Mouse (Mus musculus) cerebellum, adult 9-10 months (tissue): ENCODE measurements around the gene Nit1.
"Not testable (repeated sequence)": the region's sequence is repeated elsewhere in the genome, so short reads cannot be mapped to it uniquely, and the experiment has no call there.

Experiments
- DNase-seq: peaks from one replicate; pipeline ENCODE4 v3.0.0; 2022

The Nit1 gene

GRCm38 (mm10) chr1:171349210-171349609 is 3.8 kb upstream of the Nit1 start:
- DNase-seq = no peak

- DNase-seq = no peak
Measured at GRCm38 (mm10) chr1:171348665-171349064, 3.2 kb upstream of the Nit1 start.

GRCm38 (mm10) chr1:171346095-171346450 is 627 bp upstream of the Nit1 start:
- no peak for DNase-seq

- peak; percentile 53 for DNase-seq
Measured at GRCm38 (mm10) chr1:171344715-171345114, 731 bp downstream of the Nit1 start.

- DNase-seq = peak; percentile 45
Measured at GRCm38 (mm10) chr1:171343922-171344677, 1.3 kb downstream of the Nit1 start.

DNA sequence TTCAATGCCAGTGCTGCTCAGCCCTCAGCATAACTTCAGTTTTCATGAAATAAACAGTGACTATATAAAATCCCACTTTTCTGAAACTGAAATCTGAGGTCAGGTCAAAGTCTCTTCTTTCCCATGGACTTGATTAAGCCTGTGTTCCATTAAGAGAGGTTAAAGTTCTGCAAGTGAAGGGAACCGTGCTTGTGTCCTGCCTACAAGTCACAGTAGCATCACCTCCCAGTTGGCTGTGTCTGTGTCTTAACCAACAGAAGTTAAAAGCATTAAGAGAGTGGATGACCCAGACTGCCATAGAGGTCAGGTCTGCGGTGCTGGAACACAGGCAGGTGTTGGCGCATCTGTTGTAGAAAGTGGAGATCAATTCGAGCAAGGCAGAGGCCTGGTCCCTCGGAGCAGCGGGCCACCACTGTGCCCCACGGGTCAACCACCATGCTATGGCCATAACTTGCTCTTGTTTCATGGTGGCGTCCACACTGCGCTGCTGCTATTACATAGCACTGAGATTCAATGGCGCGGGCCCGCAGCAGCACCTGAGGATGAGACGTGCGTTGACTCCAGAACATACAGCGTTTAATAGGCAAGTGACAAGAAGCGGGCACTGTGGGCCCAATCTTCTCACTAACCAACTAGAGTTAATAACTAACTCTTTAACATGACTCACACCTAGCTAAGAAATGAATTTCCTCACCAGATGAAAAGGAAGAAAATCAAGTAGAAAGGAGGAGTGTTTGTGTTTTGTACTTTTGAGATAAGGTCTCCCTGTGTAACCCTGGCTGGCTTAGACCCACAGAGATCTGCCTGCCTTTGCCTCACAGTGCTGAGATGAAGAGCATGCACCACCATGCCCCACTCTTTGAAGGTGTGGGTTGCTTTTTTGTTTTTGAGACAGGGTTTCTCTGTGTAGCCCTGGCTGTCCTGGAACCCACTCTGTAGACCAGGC is 2.9 kb downstream of the Nit1 start:
- DNase-seq = no peak

DNA sequence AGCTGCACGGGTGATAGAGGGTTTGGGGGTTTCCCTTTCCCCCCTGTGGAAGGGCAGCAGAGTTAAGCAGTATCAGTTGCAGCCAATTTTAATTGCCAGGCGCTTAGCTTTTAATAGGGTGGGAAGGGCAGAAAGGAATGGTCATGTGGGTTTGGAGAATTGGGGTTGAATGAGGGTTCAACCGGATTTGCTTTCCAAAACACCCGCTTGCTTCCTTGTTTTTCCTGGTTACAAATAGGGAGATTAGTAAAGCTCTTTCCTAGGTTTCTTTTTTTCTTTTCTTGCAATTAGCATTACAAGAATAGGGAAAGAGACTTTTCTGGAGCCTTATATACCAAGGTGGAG is 15.3 kb downstream of the Nit1 start:
- DNase-seq = peak; percentile 42

DNA sequence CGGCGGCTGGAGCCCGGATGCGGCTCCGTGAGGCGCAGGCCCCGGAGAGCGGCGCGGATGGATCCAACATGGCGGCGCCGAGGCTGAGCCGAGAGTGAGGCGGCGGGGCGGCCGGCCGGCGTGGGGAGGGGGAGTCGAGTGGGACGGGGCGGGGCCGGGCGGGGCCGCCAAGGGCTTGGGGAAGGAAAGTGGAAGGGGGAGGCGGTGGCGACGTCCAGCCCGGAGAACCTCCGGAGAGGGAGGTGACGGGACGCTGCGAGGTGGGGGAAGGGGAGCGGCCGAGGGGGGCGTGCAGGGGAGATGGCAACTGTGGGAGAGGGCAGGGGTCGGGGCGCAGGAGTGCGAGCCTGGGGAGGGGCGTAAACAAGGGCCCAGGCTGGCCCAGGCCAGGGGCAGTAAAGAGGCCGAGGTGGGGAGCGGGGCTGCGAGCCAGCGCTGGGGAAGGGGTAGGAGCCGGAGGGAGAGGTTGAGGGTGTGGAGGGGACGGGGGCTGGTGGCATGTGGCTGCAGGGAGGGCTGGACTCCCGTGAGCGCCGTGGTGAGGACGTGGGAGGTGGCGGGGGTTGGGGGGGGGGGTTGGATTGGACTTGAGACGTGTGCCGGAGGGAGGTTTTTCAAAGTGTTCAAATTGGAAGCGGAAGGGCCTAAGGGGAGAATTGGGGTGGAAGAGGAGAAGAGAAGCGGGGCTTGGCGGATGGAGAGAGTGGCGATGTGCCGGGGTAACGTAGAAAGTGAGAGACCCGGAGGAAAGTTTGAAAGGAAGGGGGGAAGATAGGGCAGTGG is 15.8 kb downstream of the Nit1 start:
- peak; percentile 71 for DNase-seq

DNA sequence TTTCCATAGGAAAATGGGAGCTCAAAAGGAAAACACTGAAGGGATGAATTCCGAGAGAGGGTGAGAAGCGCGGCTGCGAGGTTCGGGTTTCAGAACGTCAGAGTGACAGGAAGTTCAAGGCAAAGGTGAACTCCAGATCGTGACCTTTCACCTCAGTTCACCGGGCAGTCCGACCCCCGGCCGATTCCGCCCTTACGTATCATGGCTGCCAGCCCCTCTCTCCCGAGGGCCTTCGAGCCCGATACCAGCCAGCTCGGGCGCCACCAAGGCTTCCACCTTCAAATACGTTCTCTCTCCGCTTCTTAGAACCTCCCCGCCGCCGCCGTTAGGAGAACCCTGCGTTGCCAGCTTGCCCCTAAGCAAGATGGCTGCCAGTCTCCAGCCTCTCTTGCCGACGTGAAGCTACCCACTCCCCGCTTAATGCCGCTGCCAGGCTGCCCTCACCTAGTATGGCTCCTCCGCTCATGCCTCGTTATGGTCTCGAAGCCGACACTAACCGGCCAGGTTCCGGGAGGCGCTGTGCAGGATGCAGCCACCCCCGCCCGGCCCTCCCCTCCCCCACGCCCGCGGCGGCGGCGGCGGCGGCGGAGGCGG is 16.5 kb downstream of the Nit1 start, which contains the start of gene Dedd:
Dedd (plus strand) TSS at position 307 of the 594 bp plus-strand sequence.
- peak; percentile 94 for DNase-seq

DNA sequence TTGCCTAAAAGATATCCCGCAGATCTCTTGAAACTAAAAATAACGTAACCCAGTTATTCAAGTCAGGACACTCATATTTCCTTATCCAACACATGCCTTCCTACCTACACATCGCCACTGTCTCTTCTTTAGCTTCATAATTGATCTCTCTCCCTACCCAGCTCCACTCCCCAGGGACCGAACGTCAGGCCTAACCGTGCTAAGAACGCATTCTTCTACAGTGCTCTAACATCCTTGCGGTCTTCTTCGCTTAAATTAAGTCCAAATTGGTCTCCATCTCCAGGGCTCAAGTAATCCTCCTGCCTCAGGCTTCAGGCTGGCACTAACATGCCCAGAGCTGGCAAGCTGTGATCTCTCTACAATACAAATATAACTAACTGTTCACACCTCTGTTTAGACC is 17.2 kb downstream of the Nit1 start:
- no peak for DNase-seq

- not testable (repeated sequence) for DNase-seq
Measured at GRCm38 (mm10) chr1:171326588-171326987, 18.9 kb downstream of the Nit1 start.

GRCm38 (mm10) chr1:171325571-171325970 is 19.9 kb downstream of the Nit1 start:
- DNase-seq = no peak

DNA sequence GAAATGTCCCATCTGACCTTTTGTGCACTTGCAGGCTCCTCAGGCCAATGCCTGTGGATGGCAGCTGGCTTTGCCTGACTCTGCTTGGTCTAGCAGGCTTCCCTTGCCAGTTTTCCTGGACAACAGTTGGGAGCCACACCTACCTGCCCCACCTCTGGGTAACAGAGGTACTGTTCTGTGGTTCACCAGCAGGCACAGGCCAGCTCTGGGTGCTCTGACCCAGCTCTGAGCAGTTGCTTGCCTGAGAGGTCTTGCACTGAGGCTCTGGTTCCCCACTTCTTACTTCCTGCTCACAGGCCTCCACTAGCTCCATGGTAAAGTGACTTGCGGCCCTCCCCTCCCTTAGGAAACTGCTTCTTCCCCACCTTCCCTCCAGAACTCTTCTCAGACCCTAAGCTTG is 23.4 kb downstream of the Nit1 start:
- no peak for DNase-seq

DNA sequence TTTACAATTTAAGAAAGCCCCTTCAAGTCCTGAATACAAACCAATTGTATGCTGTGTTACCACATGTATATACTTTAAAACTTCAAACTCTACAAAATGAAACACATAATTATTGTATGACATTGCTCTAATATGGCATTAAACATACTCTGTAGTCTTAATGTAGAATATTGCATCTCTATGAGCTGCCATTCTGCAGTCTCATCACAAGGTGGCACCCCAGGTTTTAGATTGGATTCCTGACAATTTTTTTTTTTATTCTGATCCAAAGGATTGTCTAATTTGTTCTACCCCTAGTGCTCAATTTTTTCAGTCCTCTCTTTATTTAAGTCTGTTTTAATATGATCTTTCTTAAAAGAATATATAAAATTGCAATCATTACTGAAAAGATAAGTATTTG is 24.0 kb downstream of the Nit1 start:
- peak; percentile 50 for DNase-seq

GRCm38 (mm10) chr1:171320151-171320550 is 25.3 kb downstream of the Nit1 start:
- peak; percentile 84 for DNase-seq

GRCm38 (mm10) chr1:171319748-171320147 is 25.7 kb downstream of the Nit1 start:
- no peak for DNase-seq

- DNase-seq = no peak
Measured at GRCm38 (mm10) chr1:171309321-171309720, 36.1 kb downstream of the Nit1 start.

- DNase-seq = not testable (repeated sequence)
Measured at GRCm38 (mm10) chr1:171306157-171306556, 39.3 kb downstream of the Nit1 start.

DNA sequence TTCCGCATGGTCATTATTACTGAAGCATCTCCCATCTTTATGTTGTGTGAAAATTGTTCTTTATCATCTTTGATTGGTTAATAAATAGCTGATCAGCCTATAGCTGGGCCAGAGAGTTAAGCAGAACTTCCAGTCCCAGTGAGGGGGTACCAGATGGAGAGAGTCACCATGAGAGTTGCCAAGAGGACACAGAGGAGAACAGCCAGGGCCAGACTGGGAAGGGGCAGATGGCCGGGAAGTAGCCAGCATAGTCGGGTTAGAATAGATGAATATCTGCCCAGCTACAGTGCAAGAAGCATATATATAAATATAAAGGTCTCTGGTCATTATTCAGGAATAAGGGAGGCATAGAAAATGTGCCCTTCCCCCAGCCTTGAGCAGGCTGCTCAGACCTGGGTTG is 47.2 kb downstream of the Nit1 start:
- DNase-seq = peak; percentile 37

DNA sequence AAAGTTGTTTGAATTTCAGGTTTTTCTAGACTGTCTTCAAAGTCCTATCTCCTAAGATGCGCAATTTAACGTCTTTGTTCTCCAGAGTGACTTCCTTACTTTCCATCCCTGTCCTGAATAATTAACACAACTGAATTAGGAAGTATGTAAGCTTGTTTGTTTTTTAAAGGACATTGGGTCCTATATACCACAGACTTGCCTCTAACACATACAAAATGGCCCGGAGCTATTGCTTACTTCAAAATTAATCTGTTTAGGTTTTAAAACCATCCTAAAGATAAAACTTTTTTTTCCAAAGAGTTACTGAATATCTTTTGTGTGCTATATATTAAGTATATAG is 50.4 kb downstream of the Nit1 start:
- DNase-seq = no peak

DNA sequence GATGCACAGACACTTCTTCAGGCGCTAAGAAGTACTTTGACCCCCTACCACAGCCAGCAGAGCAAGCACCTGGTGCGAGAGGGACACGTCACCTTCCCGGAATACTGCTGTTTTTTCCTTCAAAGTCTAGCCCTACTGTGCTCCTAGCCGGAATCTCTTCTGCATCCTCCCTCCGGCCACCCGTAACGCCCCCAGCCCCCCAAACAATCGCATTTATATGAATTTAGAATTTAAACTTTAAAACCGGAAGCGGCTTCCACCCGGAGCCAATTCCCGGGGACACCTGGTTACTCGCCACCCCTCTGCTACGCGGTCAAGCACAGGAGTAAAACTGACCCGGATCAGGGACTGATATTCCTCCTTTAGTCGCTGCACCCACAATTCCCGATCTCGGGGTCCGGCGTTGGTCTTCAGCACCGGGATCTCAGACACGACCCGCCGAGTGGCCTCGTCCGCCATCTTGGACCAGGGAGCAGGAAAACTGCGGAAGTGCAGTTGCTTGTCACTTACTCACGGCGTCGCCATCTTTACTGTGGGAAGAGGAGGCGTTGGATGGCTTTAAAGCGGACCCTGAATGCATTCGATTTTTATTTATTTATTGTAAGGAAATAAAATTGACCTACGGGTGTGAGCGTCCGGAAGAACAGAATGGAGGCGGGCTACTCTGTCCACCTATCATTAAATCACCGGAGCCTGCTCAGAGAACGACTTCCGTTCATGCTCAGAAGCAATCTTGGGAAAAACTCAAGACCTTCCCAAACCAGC is 51.0 kb downstream of the Nit1 start, which contains the start of gene Ufc1:
Ufc1 (minus strand) TSS at position 727 of the 765 bp plus-strand sequence.
- peak; percentile 91 for DNase-seq

DNA sequence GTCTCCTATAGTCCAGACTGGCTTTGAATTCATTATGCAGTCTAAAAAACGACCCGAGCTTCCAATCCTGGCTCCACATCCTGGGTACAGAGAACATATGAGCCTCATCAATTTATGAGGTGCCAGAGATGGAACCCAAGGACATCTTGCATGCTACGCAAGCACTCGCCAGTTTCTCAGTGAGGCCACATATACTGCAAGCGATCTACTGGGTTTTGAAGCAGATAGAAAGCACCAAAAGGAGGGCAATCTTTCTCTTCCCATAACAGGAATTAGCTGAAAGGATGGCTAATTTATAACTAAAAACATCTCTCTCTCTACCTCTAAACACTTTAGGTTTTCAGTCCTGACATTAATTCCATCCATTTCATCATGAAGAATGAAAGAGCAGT is 51.5 kb downstream of the Nit1 start:
- no peak for DNase-seq
